9 mouse cellular contexts compared by ENCODE assay signal in the genomic region with DNA sequence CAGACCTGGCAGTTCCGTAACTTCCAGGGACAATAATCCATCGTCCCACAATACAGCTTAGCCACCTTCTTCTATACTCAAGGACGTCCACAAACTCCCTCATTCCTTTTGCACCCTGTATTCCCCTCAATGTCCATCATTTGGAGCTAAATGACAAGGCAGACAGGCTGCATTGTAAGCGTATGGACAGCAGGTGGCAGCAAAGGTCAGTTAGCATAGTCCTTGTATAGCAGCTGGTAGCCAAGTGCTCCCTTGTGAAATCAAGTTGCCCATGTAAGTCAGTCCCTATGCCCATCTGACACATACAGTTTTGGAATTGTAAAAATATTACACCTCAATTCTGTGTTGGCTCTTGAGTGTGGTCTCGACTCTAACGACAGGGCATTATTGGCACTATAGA. TPM values are rescaled to one million over a fixed set of nuclear protein-coding genes. Genes with fewer than 3 reads are reported as not detected.
DNase-seq lines count a peak whose midpoint lies in the region; ATAC-seq and TF ChIP-seq lines count a peak whose summit lies in the region.
"Had no signal": no experiment of that assay in that cellular context is flagged by ENCODE, and none has a peak within 500 bp of the region (broad histone marks: within the 10 kb centered on the region; RNA-seq: fewer than 3 reads in every experiment).

No protein-coding gene starts in this region.

- H3K4me2 ChIP-seq in forebrain, embryonic 11.5 days (ENCODE audit: low read depth, low read length, severe bottlenecking): no peak overlapping the region
- no peak overlapping the region for H3K4me2 ChIP-seq in hindbrain, postnatal 0 days (ENCODE audit: low read depth, low read length)
- no peak overlapping the region for H3K4me2 ChIP-seq in neural tube, embryonic 15.5 days
- H3K4me2 ChIP-seq: hindbrain, embryonic 15.5 days had no signal

- DNase-seq in urinary bladder, postnatal 14 days (ENCODE audit: low spot score): peak; percentile 53
- no peak for DNase-seq in urinary bladder, postnatal 4 days (ENCODE audit: low spot score in 2 of 2)
- DNase-seq in c-Kit-positive CD71-negative TER-119-negative erythroid progenitor cells, embryonic 14.5 days (ENCODE audit: low read depth): peak; percentile 43
- peak; percentile 80 for DNase-seq in forebrain, embryonic 11.5 days (ENCODE audit: low spot score)
- DNase-seq in hindbrain, postnatal 0 days (ENCODE audit: low spot score): peak; percentile 87
- peak; percentile 74 for DNase-seq in left cerebral cortex, postnatal 4 days
- DNase-seq in thymus, postnatal 0 days (ENCODE audit: low spot score): peak; percentile 63

- H3K27ac ChIP-seq in forebrain, embryonic 11.5 days (ENCODE audit: low read depth, low read length): no peak overlapping the region
- no peak overlapping the region for H3K27ac ChIP-seq in hindbrain, postnatal 0 days
- no peak overlapping the region for H3K27ac ChIP-seq in neural tube, embryonic 15.5 days (replicated peaks)
- H3K27ac ChIP-seq: hindbrain, embryonic 15.5 days had no signal

- H3K9ac ChIP-seq in forebrain, embryonic 11.5 days (ENCODE audit: low read length): no peak overlapping the region
- H3K9ac ChIP-seq in hindbrain, postnatal 0 days (replicated peaks; ENCODE audit: low read length): no peak overlapping the region
- H3K9ac ChIP-seq in neural tube, embryonic 15.5 days (replicated peaks): no peak overlapping the region
- H3K9ac ChIP-seq: hindbrain, embryonic 15.5 days had no signal

- H3K4me1 ChIP-seq in forebrain, embryonic 11.5 days (replicated peaks; ENCODE audit: control insufficient read depth, insufficient read depth, low read length): no peaks in the 10 kb centered on the region
- H3K4me1 ChIP-seq in hindbrain, postnatal 0 days (ENCODE audit: insufficient read depth, low read length): no peaks in the 10 kb centered on the region
- H3K4me1 ChIP-seq in neural tube, embryonic 15.5 days: no peaks in the 10 kb centered on the region
- H3K4me1 ChIP-seq: hindbrain, embryonic 15.5 days had no signal

- intact Hi-C loops in left cerebral cortex, postnatal 4 days (cut with DNase I): loop anchor here (5.0 kb wide), 3 partner anchors 56 to 531 kb away; no protein-coding TSS in a partner anchor

- WGBS in forebrain, embryonic 11.5 days: 21% methylated on average over 6 of the region's 6 CpGs
- 23% methylated on average over 6 of the region's 6 CpGs for WGBS in hindbrain, postnatal 0 days
- WGBS in neural tube, embryonic 15.5 days: 19% methylated on average over 6 of the region's 6 CpGs

- no peaks in the 10 kb centered on the region for H3K9me3 ChIP-seq in forebrain, embryonic 11.5 days (ENCODE audit: control insufficient read depth, low read length)
- no peaks in the 10 kb centered on the region for H3K9me3 ChIP-seq in hindbrain, postnatal 0 days (ENCODE audit: low read length)
- H3K9me3 ChIP-seq in neural tube, embryonic 15.5 days (replicated peaks): no peaks in the 10 kb centered on the region
- H3K9me3 ChIP-seq: hindbrain, embryonic 15.5 days had no signal

- no peak overlapping the region for H3K4me3 ChIP-seq in forebrain, embryonic 11.5 days (ENCODE audit: low read depth, low read length)
- no peak overlapping the region for H3K4me3 ChIP-seq in hindbrain, postnatal 0 days (ENCODE audit: low read length)
- H3K4me3 ChIP-seq in neural tube, embryonic 15.5 days (replicated peaks): no peak overlapping the region
- H3K4me3 ChIP-seq: hindbrain, embryonic 15.5 days had no signal

- no peaks in the 10 kb centered on the region for H3K36me3 ChIP-seq in forebrain, embryonic 11.5 days (ENCODE audit: control insufficient read depth, insufficient read depth, low read length)
- H3K36me3 ChIP-seq in hindbrain, postnatal 0 days (ENCODE audit: insufficient read depth, low read length): no peaks in the 10 kb centered on the region
- no peaks in the 10 kb centered on the region for H3K36me3 ChIP-seq in neural tube, embryonic 15.5 days
- H3K36me3 ChIP-seq: hindbrain, embryonic 15.5 days had no signal

- ATAC-seq in forebrain, embryonic 11.5 days (replicated peaks; ENCODE audit: low FRiP score): no peak; the same call in 1 of the 2 replicates
- ATAC-seq in hindbrain, postnatal 0 days: peak; percentile 69; the same call in 1 of the 2 replicates
- peak; percentile 55 for ATAC-seq in neural tube, embryonic 15.5 days (ENCODE audit: low FRiP score)

- H3K27me3 ChIP-seq in forebrain, embryonic 11.5 days (ENCODE audit: control insufficient read depth, insufficient read depth, low read length): no peaks in the 10 kb centered on the region
- H3K27me3 ChIP-seq in hindbrain, postnatal 0 days (ENCODE audit: insufficient read depth, low read length): no peaks in the 10 kb centered on the region
- no peaks in the 10 kb centered on the region for H3K27me3 ChIP-seq in neural tube, embryonic 15.5 days (replicated peaks)
- H3K27me3 ChIP-seq: hindbrain, embryonic 15.5 days had no signal

- peak; percentile 98 for TF ChIP-seq CTCF in hindbrain, postnatal 0 days (IDR thresholded peaks at IDR 0.05; ENCODE audit: low read depth)

RNA-seq across cellular contexts. Expression of a gene that starts 31.6 kb away (rescaled TPM):
- polyA plus RNA-seq in forebrain, embryonic 11.5 days (2014; fragmentation: Nextera tagmentation; extraction: Ambion mirVana): 31.5 and 33.1 TPM in 2 replicates
- 12.4 and 20.5 TPM in 2 replicates for total RNA-seq in hindbrain, postnatal 0 days (2014; rRNA removed)
- polyA plus RNA-seq in hindbrain, postnatal 0 days (2015; fragmentation: Nextera tagmentation; extraction: Ambion mirVana): 31.5 and 40.8 TPM in 2 replicates
- total RNA-seq in left cerebral cortex, postnatal 4 days (2021): 1 to 10 TPM; 6.3 to 6.8 TPM
- polyA plus RNA-seq in neural tube, embryonic 15.5 days (2015; fragmentation: Nextera tagmentation; extraction: Ambion mirVana): 52.0 and 57.0 TPM in 2 replicates
- polyA plus RNA-seq in thymus, postnatal 0 days (2015; fragmentation: Nextera tagmentation; extraction: Ambion mirVana): 53.7 and 69.0 TPM in 2 replicates

Comparison
In these comparisons a context has a peak if more than half of its experiments do, and no peak if none do; other contexts are left out.
1. DNase-seq: peak in urinary bladder, postnatal 14 days (single experiment), c-Kit-positive CD71-negative TER-119-negative erythroid progenitor cells, embryonic 14.5 days (single experiment), forebrain, embryonic 11.5 days (single experiment), hindbrain, postnatal 0 days (single experiment), left cerebral cortex, postnatal 4 days (single experiment) and thymus, postnatal 0 days (single experiment); none in urinary bladder, postnatal 4 days (0 of 2).